Mouse (Mus musculus) left cerebral cortex, postnatal 14 days (tissue): Measurements from ENCODE around the gene Mid1. TPM values are rescaled to one million over a fixed set of nuclear protein-coding genes. Genes with fewer than 3 reads are reported as not detected.

Source experiments
- DNase-seq, 2 experiments: peaks; one replicate each; pipeline ENCODE4 v3.0.0; 2021 to 2022; ENCODE audit warnings: low spot score in 2 of 2, mixed read lengths in 1 of 2
- intact Hi-C: fragments of 180-260 bp; cut with DNase I; formaldehyde crosslinking; loops from one replicate; pipeline ENCODE4 v1.15.1; 2025
- total RNA-seq, 2 experiments: library from RNA; stranded (reverse); gene quantifications; 2 replicates each; pipeline ENCODE4 v1.2.3; 2021

Mid1 gene
- total RNA-seq, 2 experiments from 2014 or later: 13.4 to 23.2 TPM

DNA sequence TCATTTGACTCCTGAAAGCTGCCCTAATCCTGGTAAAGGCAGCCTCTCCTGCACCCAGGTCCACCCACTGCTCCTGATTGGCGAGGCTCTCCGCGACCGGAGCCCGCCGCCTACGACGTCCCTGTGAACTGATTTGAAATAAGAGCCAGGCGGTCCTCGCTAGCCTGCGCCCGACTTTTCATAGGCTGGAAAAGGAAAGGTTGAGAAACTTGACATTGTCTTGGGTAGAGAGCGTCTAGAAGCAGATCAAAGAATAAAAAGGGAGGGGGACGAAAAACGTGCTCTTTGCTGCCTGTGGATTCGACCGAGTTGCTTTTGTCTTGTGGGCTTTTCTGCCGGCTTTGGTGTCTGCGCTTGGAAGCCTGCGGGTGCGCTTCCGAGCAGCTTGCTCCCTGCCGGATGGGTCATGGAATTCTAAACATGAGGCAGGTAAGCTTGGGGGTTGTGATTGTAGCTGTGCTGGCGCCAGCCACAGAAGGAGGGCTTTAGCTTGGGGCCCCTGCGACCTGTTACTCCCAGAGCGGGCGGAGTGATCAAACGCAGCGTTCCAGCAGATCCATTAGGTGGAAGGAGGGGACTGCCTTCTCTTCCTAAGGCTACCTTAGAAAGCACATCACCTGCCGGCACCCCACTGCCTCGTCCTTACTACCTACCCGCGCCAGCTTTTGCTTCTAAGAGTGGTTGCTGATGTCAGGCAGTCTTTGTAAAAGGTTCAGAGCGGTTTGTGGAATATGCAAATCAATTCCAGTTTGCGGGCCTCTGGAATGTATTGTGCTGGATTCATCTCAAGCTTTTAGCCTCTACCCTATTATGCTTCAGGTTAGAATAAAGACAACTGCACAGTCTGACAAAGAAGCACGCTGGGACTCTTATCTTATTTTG lies 194.7 kb downstream of the Mid1 start:
- intact Hi-C loops: no loop called here
- peak; percentile 22 to 61 for DNase-seq

DNA sequence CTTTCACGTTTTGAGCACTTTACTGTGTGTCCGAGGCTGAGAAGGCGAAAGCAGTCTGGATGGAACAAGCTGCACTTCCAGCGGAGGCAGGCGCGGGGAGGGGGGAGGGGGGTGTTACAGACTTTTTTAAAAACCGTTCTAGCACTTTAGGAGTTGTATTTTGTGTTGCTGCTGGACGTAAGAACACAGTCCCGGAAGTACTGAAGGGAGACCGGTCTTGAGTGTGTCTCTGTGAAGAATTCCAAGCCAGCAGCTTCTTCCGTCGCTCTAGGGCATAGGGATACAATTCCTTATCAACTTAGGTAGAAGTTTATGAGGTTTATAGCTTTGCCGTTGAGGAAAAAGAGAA lies 195.3 kb downstream of the Mid1 start:
- no peak for DNase-seq
- intact Hi-C loops: no loop called here

DNA sequence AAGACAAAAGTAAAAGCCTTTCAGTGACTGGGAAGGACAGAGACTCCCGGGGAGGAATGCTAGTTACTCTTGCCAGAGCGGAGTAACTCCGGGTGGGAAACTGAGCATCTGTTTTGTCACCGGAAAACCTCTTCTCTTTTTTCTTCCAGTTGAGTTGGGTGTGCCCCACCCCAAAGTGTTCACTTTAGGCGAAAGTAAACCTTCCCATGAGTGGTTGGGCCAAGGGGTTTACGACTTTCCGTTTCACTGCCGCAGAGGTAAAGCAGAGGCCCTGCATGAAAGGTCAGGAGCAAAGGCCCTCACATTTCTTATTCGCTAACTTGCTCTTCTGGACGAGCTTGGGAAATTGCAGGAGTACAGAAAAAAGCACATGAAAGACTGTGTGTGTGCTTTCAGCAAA lies 195.8 kb downstream of the Mid1 start:
- intact Hi-C loops: no loop called here
- DNase-seq: no peak

DNA sequence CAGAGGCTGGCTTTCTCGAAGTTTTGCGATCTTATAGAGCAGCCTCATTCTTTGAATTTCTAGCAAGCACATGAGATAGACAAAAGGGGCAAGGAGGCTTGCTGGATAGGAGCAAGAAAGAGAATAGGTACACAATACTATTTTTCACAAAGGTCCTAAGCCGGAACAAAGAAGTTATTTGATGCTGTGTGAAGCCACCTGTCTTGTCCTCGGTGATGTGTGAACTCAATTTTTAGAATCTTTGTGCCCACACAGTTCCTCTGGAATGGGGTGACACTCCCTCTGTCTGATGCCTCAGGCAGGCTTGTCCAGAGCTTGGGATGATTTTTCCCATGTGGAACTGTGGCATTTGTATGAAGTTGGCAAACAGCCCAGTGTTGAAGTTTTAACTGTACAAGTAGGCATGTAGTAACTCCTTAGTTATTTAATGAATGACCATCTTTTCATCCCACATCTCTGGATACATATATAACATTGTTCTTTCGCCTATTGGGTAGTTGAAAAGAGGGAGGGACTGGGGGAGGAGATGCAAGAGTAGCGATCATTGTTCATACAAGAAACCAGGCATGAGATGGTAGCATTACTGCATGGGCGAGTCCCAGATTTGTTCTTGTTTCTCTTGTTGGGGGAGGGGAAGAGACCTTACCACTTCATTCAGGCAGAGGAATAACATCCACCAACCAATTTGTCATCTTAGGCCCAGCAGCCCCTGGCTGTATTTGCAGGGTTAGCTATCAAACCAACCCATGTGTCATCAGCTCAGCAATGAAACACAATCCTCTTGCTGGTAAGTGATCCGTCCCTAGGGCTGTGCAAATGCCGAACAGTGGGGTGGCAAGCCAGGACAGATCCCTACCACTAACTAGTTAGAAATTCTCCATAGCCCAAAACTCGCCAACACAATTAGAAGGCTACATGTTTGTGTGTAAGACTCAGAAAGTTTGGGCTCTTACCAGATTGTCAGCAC lies 196.5 kb downstream of the Mid1 start:
- intact Hi-C loops: no loop called here
- DNase-seq: no peak

DNA sequence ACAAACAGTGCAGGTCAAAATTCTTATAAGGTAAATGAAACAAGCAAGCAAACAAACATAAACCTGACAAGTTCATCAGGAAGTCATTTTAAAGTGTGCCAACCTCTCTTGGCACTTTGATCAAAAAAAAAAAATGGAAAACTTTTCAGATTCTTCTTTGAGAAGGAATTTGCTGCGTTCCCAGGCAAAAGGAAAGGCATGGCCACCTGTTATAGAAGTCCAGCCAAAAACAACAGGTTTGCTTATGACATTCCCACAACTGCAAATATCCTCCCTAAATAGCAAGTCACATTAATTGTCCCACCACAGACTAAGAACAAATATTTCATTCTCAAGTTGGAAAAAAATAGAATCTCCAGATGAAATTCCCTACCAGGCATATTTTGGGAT lies 197.2 kb downstream of the Mid1 start:
- no peak for DNase-seq
- intact Hi-C loops: no loop called here

DNA sequence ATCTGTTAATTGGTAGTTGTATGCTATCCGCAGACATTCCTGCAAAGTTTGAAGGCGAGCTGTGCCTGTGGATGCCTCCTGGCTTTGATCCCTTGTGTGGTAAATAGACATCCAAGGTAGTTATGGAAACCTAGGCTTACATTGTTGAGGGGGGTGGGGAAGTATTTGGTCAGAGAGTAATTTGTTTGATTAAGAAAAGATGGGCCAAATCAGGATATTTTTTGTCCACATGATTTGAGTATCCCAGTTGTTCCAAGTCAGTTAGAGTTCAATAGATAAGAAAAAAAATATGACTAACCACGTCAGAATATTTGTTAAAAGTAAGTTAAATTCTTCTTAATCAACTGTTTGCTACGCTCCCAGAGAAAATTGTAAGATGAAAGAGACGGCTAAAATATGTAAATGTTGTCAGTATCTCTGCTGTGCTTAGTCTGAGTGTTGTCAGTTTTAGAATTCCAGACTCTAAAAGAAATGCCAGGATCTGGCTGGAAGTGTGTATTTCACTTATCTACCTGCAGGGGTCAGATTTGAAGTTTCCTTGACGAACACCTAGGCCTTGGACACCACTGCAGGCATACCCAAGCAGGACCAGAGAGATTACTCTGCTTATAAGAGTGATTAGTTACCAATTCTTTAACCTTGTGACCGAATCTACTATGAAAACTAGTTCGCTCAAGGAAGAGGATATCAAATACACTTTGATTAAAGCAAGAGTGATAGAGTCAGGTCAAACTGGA lies 198.7 kb downstream of the Mid1 start:
- intact Hi-C loops: no loop called here

DNA sequence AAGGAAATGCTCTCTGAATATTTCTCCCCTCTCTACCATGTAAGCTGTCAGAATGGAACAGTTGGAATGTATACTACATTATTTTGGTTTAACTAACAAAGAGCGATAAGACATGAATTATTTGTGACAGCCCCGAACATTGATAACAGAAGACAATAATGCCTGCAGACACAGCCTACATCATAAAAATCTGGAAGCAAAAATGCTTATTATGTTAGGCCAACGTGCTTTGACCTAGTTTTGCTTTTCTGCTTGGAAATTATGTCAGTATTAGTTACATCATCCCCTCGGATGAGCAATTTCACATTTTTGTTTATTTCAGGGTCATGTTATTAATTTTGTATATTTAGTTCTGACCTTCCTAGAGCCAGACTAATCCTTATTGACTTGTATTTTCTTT lies 205.5 kb downstream of the Mid1 start:
- DNase-seq: no peak
- intact Hi-C loops: no loop called here

More for the DNA sequence above, 198.7 kb downstream of the Mid1 start:
- DNase-seq: no peak

DNA sequence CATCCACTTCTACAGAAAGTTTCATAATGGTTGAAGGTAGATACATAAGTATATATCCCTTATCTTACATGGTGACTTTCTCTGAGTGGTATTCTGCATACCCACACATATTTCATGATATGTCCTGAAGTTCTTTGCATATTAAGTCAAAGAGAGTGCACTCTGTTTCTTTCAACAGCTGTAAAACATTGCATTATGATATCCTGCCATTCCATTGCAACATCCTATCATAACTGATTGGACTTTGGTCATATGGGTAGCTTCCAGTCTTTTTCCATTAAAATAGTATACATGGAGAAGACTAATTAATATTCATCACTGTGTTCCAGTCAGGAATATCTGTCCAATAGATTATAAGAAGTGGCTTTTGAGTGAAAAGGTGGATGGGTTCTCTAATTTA lies 207.1 kb downstream of the Mid1 start:
- DNase-seq: no peak
- intact Hi-C loops: no loop called here

DNA sequence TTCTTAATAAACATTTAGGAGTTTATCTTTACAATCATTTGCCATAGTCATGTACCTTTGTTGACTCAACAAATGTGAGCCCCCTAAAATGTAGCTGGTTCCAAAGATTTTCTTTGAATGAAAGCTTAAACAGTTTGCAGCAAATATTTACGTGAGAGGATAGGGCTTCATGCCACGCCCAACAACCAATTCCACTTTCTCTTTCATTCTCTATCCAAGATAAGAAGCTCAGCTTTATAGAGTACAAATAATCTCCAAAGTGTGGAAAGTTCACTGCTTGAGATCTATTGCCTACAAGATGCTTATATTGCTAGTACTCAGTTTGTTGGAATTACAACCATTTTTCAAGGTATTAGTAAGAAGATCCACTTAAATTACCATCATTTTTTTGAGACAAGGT lies 207.6 kb downstream of the Mid1 start:
- DNase-seq: no peak
- intact Hi-C loops: no loop called here

DNA sequence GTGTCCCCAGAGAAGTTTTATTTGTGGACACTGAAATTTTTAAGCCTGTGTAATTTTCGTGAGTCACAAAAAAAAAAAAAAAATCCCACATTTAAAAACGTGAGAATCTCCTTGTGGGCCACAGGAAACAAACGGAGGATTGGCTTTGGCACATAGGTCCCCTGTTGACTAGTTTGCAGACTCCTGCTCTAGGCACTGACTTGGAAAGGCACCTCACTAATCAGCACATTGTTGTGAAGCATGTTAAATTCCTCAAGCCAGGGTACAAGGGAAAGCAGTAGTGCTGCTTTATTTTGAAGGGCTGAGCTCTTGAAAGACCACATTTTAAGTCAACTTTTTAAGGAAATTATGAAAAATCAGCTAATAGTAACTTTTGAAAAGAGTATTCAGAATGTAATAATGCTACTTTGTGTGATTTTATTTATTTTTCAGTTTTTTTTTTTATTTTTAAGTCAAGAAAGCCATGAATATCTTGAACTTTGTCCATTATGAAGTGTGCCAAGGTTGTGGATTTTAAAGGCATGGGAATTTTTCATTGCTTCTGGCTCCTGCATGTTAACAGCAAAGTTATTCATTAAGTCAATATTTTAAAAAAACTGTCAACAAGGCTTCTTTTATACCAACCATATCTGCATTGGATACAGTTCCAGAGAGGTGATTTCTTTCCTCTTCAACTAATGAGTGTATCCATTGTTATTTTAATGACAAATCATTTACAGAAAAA lies 214.4 kb downstream of the Mid1 start:
- intact Hi-C loops: no loop called here
- no peak for DNase-seq

DNA sequence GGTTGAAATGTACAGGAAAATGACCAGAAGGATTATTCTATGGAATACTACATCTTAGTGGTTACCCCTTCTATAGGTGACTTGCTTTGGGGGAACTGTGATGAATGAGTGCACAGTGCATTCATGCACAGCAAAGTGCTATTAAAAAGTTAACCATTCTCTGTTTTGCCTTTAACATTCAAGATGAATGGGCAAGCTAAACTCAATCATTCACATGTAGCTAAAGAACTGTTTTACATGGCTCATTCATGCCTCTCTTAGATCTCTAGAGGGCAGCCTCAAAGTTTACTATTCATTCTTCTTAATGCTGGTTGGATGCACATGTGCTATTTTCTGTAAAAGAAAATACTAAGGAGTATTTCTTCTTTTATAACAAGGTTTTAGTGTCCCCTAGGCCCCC lies 217.9 kb downstream of the Mid1 start:
- no peak for DNase-seq
- intact Hi-C loops: no loop called here

DNA sequence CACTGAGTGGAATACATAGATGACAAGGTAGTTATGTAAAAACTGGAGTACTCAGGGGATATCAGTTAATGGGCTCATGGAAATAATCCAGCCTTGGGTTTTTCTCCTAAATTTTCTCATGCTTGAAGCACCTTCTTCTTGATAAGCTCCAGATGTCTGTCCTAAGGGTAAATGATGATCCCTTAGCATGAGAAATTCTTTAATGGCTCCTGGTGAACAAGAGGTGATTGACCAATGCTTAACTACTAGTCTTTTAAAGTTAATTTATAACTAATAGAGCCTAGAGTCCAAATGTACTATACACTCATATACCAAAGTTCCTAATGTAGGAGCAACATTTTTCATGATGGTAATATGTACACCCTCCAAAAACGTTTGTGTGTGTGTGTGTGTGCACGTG lies 218.7 kb downstream of the Mid1 start:
- DNase-seq: no peak
- intact Hi-C loops: no loop called here

DNA sequence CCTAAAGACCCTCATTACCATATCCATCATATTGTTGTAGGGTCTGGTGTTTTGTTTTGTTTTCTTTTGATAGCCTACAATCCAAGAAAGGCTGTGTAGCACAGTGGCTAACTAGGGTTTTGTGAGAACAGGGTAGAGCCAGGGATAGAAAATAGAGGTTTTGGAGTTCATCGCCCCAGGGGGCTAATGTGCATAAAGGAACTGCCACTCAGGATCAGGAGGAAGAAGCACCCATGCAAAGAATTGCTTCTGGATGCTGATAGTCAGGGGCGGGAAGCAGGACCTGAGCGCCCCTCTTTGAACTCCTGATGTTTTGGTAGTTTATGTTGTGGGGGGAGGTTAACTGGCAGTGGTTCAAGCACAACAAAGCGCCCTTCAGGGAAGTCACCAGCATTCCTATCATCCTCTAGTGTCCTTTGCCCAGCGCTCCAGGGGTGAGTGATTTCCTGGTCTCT lies 221.1 kb downstream of the Mid1 start:
- no peak for DNase-seq
- intact Hi-C loops: loop anchor here (2.0 kb wide), 1 partner anchor 21 kb away; no protein-coding TSS in a partner anchor

DNA sequence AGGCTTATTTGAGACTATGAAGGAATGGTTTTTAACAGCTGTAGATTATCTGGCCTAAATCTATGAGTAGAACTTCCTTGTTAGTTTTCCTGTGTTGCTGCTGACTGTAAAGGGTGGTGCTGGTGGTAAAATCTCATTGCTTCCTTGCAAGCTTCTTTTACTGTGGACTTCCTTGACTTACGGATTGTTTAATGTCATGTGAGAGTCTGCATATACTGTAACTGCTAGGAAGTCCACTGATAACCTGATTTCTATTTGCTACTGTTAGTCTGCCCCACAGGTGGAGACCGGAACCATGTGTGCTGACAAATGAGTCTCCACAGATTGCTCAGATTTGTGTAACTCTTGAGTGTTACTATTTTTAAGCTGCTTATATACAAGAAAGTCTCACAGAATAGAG lies 224.9 kb downstream of the Mid1 start:
- no peak for DNase-seq
- intact Hi-C loops: no loop called here

DNA sequence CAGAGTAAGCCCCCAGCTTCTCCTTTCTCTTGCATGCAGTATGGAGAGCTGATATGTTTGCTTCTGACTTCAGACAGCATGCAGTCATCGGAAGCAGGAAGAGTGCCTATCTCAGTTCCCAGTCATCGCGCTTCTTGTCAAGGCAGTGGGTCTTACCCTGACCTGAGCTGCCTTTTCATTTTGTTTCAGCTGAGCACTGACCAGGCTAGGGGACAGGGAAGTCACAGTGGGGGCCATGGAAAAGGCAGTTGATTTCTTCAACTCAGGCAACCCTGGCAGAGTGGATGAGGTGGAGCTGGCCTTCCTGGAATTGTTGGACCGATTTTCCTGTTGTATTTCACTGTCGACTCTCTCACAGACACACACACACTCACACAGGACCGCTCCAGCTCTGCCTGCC lies 230.7 kb downstream of the Mid1 start:
- DNase-seq: no peak
- intact Hi-C loops: loop anchor here (1.0 kb wide), 1 partner anchor 71 kb away; no protein-coding TSS in a partner anchor

DNA sequence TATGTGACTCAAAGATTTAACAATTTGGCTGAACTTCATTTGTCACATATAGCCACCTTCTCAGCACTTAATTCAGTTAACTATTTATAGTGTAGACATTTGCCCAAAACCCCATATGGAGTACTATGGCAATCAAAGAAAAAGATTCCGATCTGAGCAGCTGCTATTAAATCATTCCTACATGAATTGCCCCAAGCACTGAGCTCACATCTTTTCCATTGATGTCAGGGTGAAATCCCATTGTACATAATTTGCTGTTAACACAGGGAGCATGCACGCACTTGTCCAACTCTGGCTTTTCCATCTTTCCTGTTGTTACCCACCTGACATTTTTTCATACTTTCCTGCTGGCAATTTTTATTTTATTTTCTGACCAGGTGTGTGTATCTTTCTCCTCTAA lies 237.5 kb downstream of the Mid1 start:
- intact Hi-C loops: no loop called here
- DNase-seq: no peak

DNA sequence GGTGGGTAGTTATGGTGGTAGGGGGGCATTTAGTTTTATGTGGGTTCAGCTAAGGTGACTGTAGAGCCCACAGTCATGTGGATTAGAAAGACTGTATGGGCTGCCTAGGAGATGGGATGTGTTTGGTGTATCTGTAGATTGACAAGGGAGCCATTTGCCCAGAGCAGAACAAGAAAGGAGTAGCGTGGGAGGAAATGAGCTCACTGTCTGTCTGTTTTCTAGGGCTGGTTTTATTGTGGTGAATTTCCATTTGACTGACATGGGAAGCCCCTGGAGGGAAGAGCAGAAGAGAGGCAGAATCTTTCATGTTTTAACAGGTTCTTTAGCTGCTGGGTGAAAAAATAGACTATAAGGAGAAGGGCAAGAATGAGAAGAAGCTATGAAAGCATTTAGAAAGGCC lies 238.4 kb downstream of the Mid1 start:
- intact Hi-C loops: no loop called here
- no peak for DNase-seq

DNA sequence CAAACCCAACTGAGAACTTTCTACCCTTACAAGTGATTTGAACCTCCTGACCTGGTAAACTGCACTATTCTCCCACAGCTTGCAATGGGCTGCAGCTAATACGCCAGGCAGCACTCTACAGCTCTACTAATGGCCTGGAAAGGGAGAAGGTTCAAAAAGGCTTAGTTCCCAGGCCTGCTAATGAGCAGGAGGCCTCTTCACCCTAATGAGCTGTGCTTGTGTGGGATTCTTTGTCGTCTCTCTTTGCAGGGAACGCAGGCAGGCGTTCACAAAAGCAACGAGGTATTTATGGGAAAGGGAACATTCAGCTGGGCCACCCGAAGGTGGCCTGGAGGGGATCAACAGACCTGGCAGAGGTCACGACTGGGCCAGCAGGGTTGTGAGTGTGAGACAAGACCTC lies 240.6 kb downstream of the Mid1 start:
- no peak for DNase-seq
- intact Hi-C loops: no loop called here
